Mouse (Mus musculus) spleen, postnatal 14 days (tissue): ENCODE measurements around the gene Tes3-ps.

Source experiments
- DNase-seq, 2 experiments: peaks; one replicate each; pipeline ENCODE4 v3.0.0; 2021 to 2022; ENCODE audit warnings: low spot score in 2 of 2

Gene Tes3-ps

GRCm38 (mm10) chr13:49492376-49493368 lies at the start of gene Tes3-ps:
TSS of gene Tes3-ps (plus strand) at chr13:49493318.
- no peak for DNase-seq

GRCm38 (mm10) chr13:49444451-49444850 lies 48.7 kb upstream of the Tes3-ps start:
- DNase-seq, result no peak

- DNase-seq, result peak; percentile 35 to 64
Observed at GRCm38 (mm10) chr13:49449318-49449749, 43.8 kb upstream of the Tes3-ps start.

- no peak for DNase-seq
Observed at GRCm38 (mm10) chr13:49460276-49460675, 32.8 kb upstream of the Tes3-ps start.

GRCm38 (mm10) chr13:49460692-49461414 lies 32.3 kb upstream of the Tes3-ps start:
- DNase-seq, result no peak

GRCm38 (mm10) chr13:49461458-49462132 lies 31.5 kb upstream of the Tes3-ps start:
- DNase-seq, result no peak

GRCm38 (mm10) chr13:49462921-49463320 lies 30.2 kb upstream of the Tes3-ps start:
- DNase-seq, result no peak

- DNase-seq, result no peak
Observed at GRCm38 (mm10) chr13:49465875-49466274, 27.2 kb upstream of the Tes3-ps start.

GRCm38 (mm10) chr13:49466393-49467075 lies 26.6 kb upstream of the Tes3-ps start:
- no peak for DNase-seq

GRCm38 (mm10) chr13:49467585-49467984 lies 25.5 kb upstream of the Tes3-ps start:
- DNase-seq, result no peak

GRCm38 (mm10) chr13:49469002-49469401 lies 24.1 kb upstream of the Tes3-ps start:
- no peak for DNase-seq

GRCm38 (mm10) chr13:49470319-49470718 lies 22.8 kb upstream of the Tes3-ps start:
- DNase-seq, result no peak

GRCm38 (mm10) chr13:49470806-49471205 lies 22.3 kb upstream of the Tes3-ps start:
- DNase-seq, result no peak

- DNase-seq, result no peak
Observed at GRCm38 (mm10) chr13:49471981-49472675, 21.0 kb upstream of the Tes3-ps start.

GRCm38 (mm10) chr13:49472676-49473005 lies 20.5 kb upstream of the Tes3-ps start:
- DNase-seq, result no peak

GRCm38 (mm10) chr13:49477887-49478286 lies 15.2 kb upstream of the Tes3-ps start:
- no peak for DNase-seq

- DNase-seq, result no peak
Observed at GRCm38 (mm10) chr13:49478851-49479374, 14.2 kb upstream of the Tes3-ps start.

GRCm38 (mm10) chr13:49479399-49479798 lies 13.7 kb upstream of the Tes3-ps start:
- DNase-seq, result no peak

GRCm38 (mm10) chr13:49480057-49480456 lies 13.1 kb upstream of the Tes3-ps start:
- no peak for DNase-seq

GRCm38 (mm10) chr13:49480551-49480950 lies 12.6 kb upstream of the Tes3-ps start:
- DNase-seq, result no peak

- no peak for DNase-seq
Observed at GRCm38 (mm10) chr13:49485388-49485787, 7.7 kb upstream of the Tes3-ps start.
